Mouse (Mus musculus): ENCODE data around the gene Hoxc4.

DNA sequence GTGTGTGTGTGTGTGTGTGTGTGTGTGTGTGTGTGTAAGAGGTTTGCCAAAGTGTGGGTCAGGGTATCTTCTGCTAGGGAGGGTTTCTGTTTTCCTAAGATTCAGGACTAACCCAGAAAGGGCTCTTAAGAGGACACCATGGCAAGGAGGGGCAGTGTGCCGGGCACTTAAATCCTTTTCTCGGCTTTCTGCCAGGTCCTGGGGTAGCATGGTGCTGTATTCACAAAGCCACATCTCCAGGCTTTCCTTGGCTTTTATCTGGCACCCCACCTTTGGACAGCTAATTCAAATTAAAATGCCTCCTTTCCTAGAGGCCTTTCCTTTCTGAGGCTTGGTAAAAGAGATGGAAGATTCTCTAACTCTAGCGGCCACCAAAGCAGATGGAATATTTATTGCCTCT is 20.9 kb downstream of the Hoxc4 start:
- no peak for TF ChIP-seq CTCF (IDR thresholded peaks at IDR 0.05; ENCODE audit: extremely low read depth, insufficient read depth, insufficient read length, insufficient replicate concordance)
- TF ChIP-seq POLR2A (IDR thresholded peaks at IDR 0.05; ENCODE audit: low read depth, low read length), result no peak

Measured in spleen, adult 2 months (tissue).